Mouse (Mus musculus) liver, adult 2 months (tissue): ENCODE data around the gene AI481877. TPM values are rescaled to one million over a fixed set of nuclear protein-coding genes. Genes with fewer than 3 reads are reported as not detected.

Experiments used
- DNase-seq: peaks from one replicate; pipeline ENCODE4 v3.0.0-alpha.2; 2011; ENCODE audit warnings: low read depth, low spot score; ENCODE audit errors: extremely low read depth
- H3K27ac ChIP-seq: fragments of 200-500 bp; replicated peaks from 2 replicates; pipeline ENCODE4 v1.5.1; 2012; ENCODE audit warnings: low read depth, mild to moderate bottlenecking, control low read depth, inconsistent platforms, low read length; ENCODE audit not compliant: insufficient read depth
- H3K27me3 ChIP-seq: fragments of 200-500 bp; 2 replicates; pipeline ENCODE4 v1.6.1; 2012; ENCODE audit warnings: mild to moderate bottlenecking, moderate library complexity, low read length, inconsistent platforms; ENCODE audit not compliant: control insufficient read depth, insufficient read depth
- H3K36me3 ChIP-seq: fragments of 200-500 bp; 2 replicates; pipeline ENCODE4 v1.6.1; 2012; ENCODE audit warnings: low read length, inconsistent platforms; ENCODE audit not compliant: control insufficient read depth, insufficient read depth
- H3K4me1 ChIP-seq: fragments of 200-500 bp; 2 replicates; pipeline ENCODE4 v1.6.1; 2011; ENCODE audit warnings: low read length; ENCODE audit not compliant: control insufficient read depth, insufficient read depth
- H3K4me3 ChIP-seq: fragments of 200-500 bp; 2 replicates; pipeline ENCODE4 v1.5.1; 2011; ENCODE audit warnings: low read depth, mild to moderate bottlenecking, control low read depth, low read length, moderate library complexity; ENCODE audit not compliant: insufficient read depth
- H3K79me2 ChIP-seq: fragments of 200-500 bp; 2 replicates; pipeline ENCODE4 v1.6.1; 2012; ENCODE audit warnings: inconsistent platforms, mild to moderate bottlenecking, low read length, moderate library complexity; ENCODE audit not compliant: control insufficient read depth, insufficient read depth
- H3K9ac ChIP-seq: fragments of 200-500 bp; 2 replicates; pipeline ENCODE4 v1.6.1; 2012; ENCODE audit warnings: low read depth, mild to moderate bottlenecking, control low read depth, inconsistent platforms, low read length
- CTCF ChIP-seq: fragments of 200-500 bp; IDR thresholded peaks from 2 replicates; pipeline ENCODE4 v1.5.1; 2011; ENCODE audit warnings: low read depth, low read length, control low read depth
- POLR2A ChIP-seq: fragments of 200-500 bp; IDR thresholded peaks from 2 replicates; pipeline ENCODE4 v1.6.1; 2011; ENCODE audit warnings: low read length, control low read depth; ENCODE audit not compliant: insufficient read depth; ENCODE audit errors: extremely low read depth
- WGBS: fragments of 180-500 bp; shearing (Covaris S2); methylation state at CpG from one replicate; pipeline ENCODE4 v1.1.7; 2018; 5-methylcytosine and 5-hydroxymethylcytosine counted together
- polyA plus RNA-seq: library from polyadenylated mRNA; depleted of rRNA; stranded (reverse); fragments of >200 nt; gene quantifications from 2 replicates; pipeline ENCODE4 v1.2.3, GENCODE M21; 2012; rRNA removed
- total RNA-seq: library from RNA; depleted of rRNA; stranded (reverse); fragments of >200 nt; gene quantifications from 2 replicates; pipeline ENCODE4 v1.2.3, GENCODE M21; 2014; rRNA removed

The AI481877 gene
- total and polyA plus RNA-seq, 2 experiments, result not detected

GRCm38 (mm10) chr4:58995251-58995693 lies 143.5 kb downstream of the AI481877 start:
- DNase-seq, result no peak
- no peak for TF ChIP-seq CTCF
- WGBS, result 86% methylated on average over 8 of the region's 8 CpGs

GRCm38 (mm10) chr4:58994762-58995161 lies 144.0 kb downstream of the AI481877 start, which contains the start of gene Dnajc25:
Gene Dnajc25 (plus strand): TSS chr4:58995062.
- no peak within 1 kb of the TSS for H3K9ac ChIP-seq
- H3K27ac ChIP-seq, result no peak within 1 kb of the TSS
- no peaks in the 10 kb centered on the region for H3K36me3 ChIP-seq
- 89% methylated on average over 4 of the region's 4 CpGs for WGBS
- DNase-seq, result no peak
- no peak within 1 kb of the TSS for H3K4me3 ChIP-seq
- no peak for TF ChIP-seq POLR2A
- TF ChIP-seq CTCF, result no peak
- no peaks in the 10 kb centered on the region for H3K79me2 ChIP-seq
- 0 out of 2 replicates have a peak, but pooled peaks cover 2% of the 10 kb centered on the region for H3K27me3 ChIP-seq
- H3K4me1 ChIP-seq, result no peaks in the 10 kb centered on the region

More at GRCm38 (mm10) chr4:58995251-58995693, 143.5 kb downstream of the AI481877 start:
- Histone ChIP-seq H3K9ac (no peak overlapping the region), H3K27ac (no peak overlapping the region), H3K4me1 (no peaks in the 10 kb centered on the region), H3K4me3 (no peak overlapping the region), H3K27me3 (0 out of 2 replicates have a peak, but pooled peaks cover 2% of the 10 kb centered on the region), H3K36me3 (no peaks in the 10 kb centered on the region), H3K79me2 (no peaks in the 10 kb centered on the region)

Other genes with a start within 250 kb of the AI481877 start
- 53.3 and 56.9 TPM in 2 replicates for gene Ecpas, start 226.2 kb downstream of the AI481877 start, total RNA-seq
- 10.8 and 12.2 TPM in 2 replicates for gene Ecpas, start 226.2 kb downstream of the AI481877 start, polyA plus RNA-seq
- not detected in 2 replicates for gene Zkscan16, start 195.4 kb downstream of the AI481877 start, total RNA-seq
- gene Zkscan16, start 195.4 kb downstream of the AI481877 start, polyA plus RNA-seq, result not detected in 2 replicates
- 3.2 and 4.1 TPM in 2 replicates for gene Ptgr1, start 151.9 kb downstream of the AI481877 start, total RNA-seq
- gene Ptgr1, start 151.9 kb downstream of the AI481877 start, polyA plus RNA-seq, result 0.76 and 1.4 TPM in 2 replicates
- 10.8 and 11.8 TPM in 2 replicates for gene Dnajc25, start 143.9 kb downstream of the AI481877 start, total RNA-seq
- 7.5 and 7.9 TPM in 2 replicates for gene Dnajc25, start 143.9 kb downstream of the AI481877 start, polyA plus RNA-seq
- gene Gm20503, start 135.8 kb downstream of the AI481877 start, total RNA-seq, result 0.60 TPM in 1 of 2 replicates, not detected in the other
- gene Gm20503, start 135.8 kb downstream of the AI481877 start, polyA plus RNA-seq, result not detected in 2 replicates
- gene Gng10, start 103.9 kb downstream of the AI481877 start, total RNA-seq, result 10.1 and 14.7 TPM in 2 replicates
- 5.5 and 6.0 TPM in 2 replicates for gene Gng10, start 103.9 kb downstream of the AI481877 start, polyA plus RNA-seq
- gene Ugcg, start 50.3 kb upstream of the AI481877 start, total RNA-seq, result 17.1 and 23.0 TPM in 2 replicates
- gene Ugcg, start 50.3 kb upstream of the AI481877 start, polyA plus RNA-seq, result 13.9 and 25.4 TPM in 2 replicates